Mouse (Mus musculus) gastrocnemius, postnatal 25 days (tissue): ENCODE data around the gene Fgfr2. TPM values are rescaled to one million over a fixed set of nuclear protein-coding genes. Genes with fewer than 3 reads are reported as not detected.
A peak's percentile ranks its signal among the peaks of the same experiment; 100 is the strongest.

Experiments
- DNase-seq: peaks from one replicate; pipeline ENCODE4 v3.0.0; 2022
- total RNA-seq, 2 experiments: library from RNA; stranded (reverse); gene quantifications; 1 replicate in 1 of 2; 2 replicates in 1 of 2; pipeline ENCODE4 v1.2.3; 2021

Gene Fgfr2
- total RNA-seq, 2 experiments from 2014 or later = 0.33 to 0.96 TPM

- no peak for DNase-seq
Measured at GRCm38 (mm10) chr7:132296661-132297443, 826.3 kb downstream of the Fgfr2 start.

- DNase-seq = no peak
Measured at GRCm38 (mm10) chr7:132296132-132296531, 827.0 kb downstream of the Fgfr2 start.

- DNase-seq = no peak
Measured at GRCm38 (mm10) chr7:132287340-132287664, 835.8 kb downstream of the Fgfr2 start.

GRCm38 (mm10) chr7:132286630-132287339, 836.4 kb downstream of the Fgfr2 start:
- DNase-seq = no peak

GRCm38 (mm10) chr7:132284795-132285194, 838.4 kb downstream of the Fgfr2 start:
- no peak for DNase-seq

- no peak for DNase-seq
Measured at GRCm38 (mm10) chr7:132284048-132284737, 839.0 kb downstream of the Fgfr2 start.

GRCm38 (mm10) chr7:132282576-132282975, 840.6 kb downstream of the Fgfr2 start:
- no peak for DNase-seq

GRCm38 (mm10) chr7:132282161-132282560, 841.0 kb downstream of the Fgfr2 start:
- no peak for DNase-seq

GRCm38 (mm10) chr7:132281753-132282152, 841.4 kb downstream of the Fgfr2 start:
- no peak for DNase-seq

GRCm38 (mm10) chr7:132278658-132279057, 844.5 kb downstream of the Fgfr2 start:
- no peak for DNase-seq

- peak; percentile 33 for DNase-seq
Measured at GRCm38 (mm10) chr7:132276287-132276686, 846.9 kb downstream of the Fgfr2 start.

GRCm38 (mm10) chr7:132273741-132274513, 849.2 kb downstream of the Fgfr2 start:
- no peak for DNase-seq

GRCm38 (mm10) chr7:132272984-132273383, 850.2 kb downstream of the Fgfr2 start:
- DNase-seq = no peak

GRCm38 (mm10) chr7:132270364-132270763, 852.8 kb downstream of the Fgfr2 start:
- no peak for DNase-seq

- DNase-seq = no peak
Measured at GRCm38 (mm10) chr7:132269661-132270060, 853.5 kb downstream of the Fgfr2 start.

- DNase-seq = peak; percentile 40
Measured at GRCm38 (mm10) chr7:132267721-132268498, 855.2 kb downstream of the Fgfr2 start.

- DNase-seq = no peak
Measured at GRCm38 (mm10) chr7:132264763-132265162, 858.4 kb downstream of the Fgfr2 start.

- DNase-seq = no peak
Measured at GRCm38 (mm10) chr7:132263186-132263585, 860.0 kb downstream of the Fgfr2 start.

GRCm38 (mm10) chr7:132262696-132263095, 860.5 kb downstream of the Fgfr2 start:
- no peak for DNase-seq

GRCm38 (mm10) chr7:132261885-132262284, 861.3 kb downstream of the Fgfr2 start:
- DNase-seq = no peak

- no peak for DNase-seq
Measured at GRCm38 (mm10) chr7:132260632-132261031, 862.5 kb downstream of the Fgfr2 start.
